Mouse (Mus musculus) spleen, embryonic (tissue): Measurements from ENCODE around the gene Tiam1.

Experiments used
- CTCF ChIA-PET: fragments of 350-600 bp; sonication (Branson Sonifier 250); formaldehyde crosslinking; loops from one replicate; lab custom pipeline; 2022; lab: Charles Lee

Gene Tiam1

DNA sequence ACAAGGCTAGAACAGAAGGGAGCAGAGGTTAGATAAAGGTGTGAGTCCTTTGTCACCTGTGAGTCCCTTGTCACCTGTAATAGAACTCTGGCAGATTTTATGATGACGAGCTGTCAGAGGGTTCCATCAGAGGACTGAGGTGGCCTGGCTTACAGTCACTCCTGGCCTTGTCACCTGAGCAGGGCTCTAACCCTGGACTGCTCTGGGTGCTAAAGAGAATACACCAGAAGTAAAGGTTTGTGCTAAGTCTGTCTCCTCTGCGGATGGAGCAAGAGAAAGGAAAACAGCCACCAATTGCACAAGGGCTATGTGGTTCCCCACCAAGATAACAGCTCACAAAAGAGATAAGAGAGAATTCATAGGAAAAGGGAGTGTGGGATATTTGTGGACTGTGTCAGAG is 404.0 kb downstream of the Tiam1 start:
- CTCF ChIA-PET, result no interaction called here

DNA sequence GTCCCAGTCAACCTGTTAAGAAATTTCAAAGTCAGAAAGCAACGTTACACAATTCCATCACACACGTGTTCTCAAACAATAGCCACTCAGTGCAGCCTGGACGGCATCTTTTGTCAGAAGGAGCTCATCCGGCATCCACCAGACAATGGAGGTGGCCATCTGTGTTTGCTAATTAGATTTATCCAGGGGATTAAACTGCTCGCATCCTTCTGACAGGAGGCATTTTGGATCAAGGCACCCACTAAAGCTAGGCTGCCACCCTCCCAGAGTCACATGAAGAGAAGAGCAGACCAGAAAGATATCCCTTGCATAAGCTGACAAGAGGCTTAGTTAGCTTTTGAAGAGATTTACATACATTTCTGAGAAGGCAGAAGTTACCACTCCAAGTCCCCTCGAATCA is 404.6 kb downstream of the Tiam1 start:
- CTCF ChIA-PET, result interaction anchor here (0.7 kb wide), 1 partner anchor 750 kb away, joined by 5 read pairs; no protein-coding TSS in a partner anchor
